Mouse (Mus musculus) G1E-ER4 (cell line): ENCODE measurements around the gene Olfr361. TPM values are rescaled to one million over a fixed set of nuclear protein-coding genes. Genes with fewer than 3 reads are reported as not detected.
"Not testable (repeated sequence)": the region's sequence is repeated elsewhere in the genome, so short reads cannot be mapped to it uniquely, and the experiment has no call there.

Source experiments
- GATA1 ChIP-seq: IDR thresholded peaks from one replicate; pipeline ENCODE4 v1.8.0; 2012; ENCODE audit warnings: low read length, inconsistent platforms
- polyA plus RNA-seq: library from polyadenylated mRNA; stranded (reverse); fragments of >175 nt; gene quantifications from 2 replicates; pipeline ENCODE4 v1.2.3, GENCODE M21; 2012

The Olfr361 gene
- not detected in 2 replicates for polyA plus RNA-seq

DNA sequence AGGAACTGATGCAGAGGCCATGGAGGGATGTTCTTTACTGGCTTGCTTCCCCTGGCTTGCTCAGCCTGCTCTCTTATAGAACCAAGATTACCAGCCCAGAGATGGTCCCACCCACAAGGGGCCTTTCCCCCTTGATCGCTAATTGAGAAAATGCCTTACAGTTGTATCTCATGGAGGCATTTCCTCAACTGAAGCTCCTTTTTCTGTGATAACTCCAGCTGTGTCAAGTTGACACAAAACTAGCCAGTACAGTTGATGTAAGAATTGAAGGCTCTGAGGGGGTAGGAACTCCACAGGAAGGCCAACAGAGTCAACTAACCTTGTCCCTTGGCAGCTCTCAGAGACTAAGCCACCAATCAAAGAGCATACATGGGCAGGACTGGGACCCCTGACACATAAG is at the start of gene Olfr361:
TSS of gene Olfr361 (minus strand) at position 101 of the 400 bp plus-strand sequence.
- not testable (repeated sequence) for TF ChIP-seq GATA1

DNA sequence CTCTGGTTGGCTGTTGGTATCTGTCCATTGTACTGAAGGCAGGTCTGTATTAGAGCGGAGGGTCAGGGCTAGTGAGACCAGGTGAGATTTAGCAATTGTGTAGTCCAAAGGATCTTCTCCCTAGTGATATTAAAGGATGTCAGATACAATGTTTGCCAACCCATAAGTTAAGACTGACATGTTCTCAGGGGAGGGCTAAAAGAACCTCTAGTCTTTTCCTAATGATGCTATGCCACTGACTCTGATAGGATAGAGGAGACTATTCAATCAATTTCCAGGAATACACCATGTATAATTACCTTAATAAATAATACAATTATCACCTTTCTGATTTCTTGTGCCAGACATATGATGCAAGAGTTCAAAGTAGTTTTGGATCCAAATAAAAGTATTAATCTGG is 28.7 kb upstream of the Olfr361 start, which contains the start of gene Olfr362:
TSS of gene Olfr362 (minus strand) at position 101 of the 400 bp plus-strand sequence.
- no peak for TF ChIP-seq GATA1

DNA sequence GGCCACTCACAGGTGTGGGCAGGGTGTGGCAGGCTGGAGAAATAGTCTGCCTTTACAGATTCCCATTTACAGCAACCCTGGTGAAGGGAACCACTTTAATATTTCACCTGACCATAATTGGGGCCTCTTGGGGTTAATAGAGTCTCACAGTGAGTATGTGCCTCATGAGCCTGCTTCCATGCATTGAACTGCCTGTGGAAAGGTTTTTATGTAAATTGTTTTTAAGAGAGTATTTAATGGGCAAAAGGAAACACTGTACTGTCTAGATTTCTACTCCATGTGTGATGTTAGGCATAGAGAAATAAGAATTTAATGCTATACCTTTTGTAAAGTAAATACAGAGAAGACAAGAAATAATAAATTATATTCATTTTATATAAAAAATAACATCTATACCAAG is 23.6 kb downstream of the Olfr361 start, which contains the start of gene Olfr360:
TSS of gene Olfr360 (plus strand) at position 301 of the 400 bp plus-strand sequence.
- no peak for TF ChIP-seq GATA1

Other genes starting within 250 kb of the Olfr361 start
- not detected in 2 replicates for gene Olfr350, start 243.0 kb downstream of the Olfr361 start, polyA plus RNA-seq
- gene Olfr351, start 226.6 kb downstream of the Olfr361 start, polyA plus RNA-seq = not detected in 2 replicates
- not detected in 2 replicates for gene Olfr352, start 220.8 kb downstream of the Olfr361 start, polyA plus RNA-seq
- gene Olfr353, start 196.4 kb downstream of the Olfr361 start, polyA plus RNA-seq = not detected in 2 replicates
- not detected in 2 replicates for gene Olfr354, start 183.6 kb downstream of the Olfr361 start, polyA plus RNA-seq
- gene Olfr355, start 160.4 kb downstream of the Olfr361 start, polyA plus RNA-seq = not detected in 2 replicates
- gene Olfr356, start 152.2 kb downstream of the Olfr361 start, polyA plus RNA-seq = not detected in 2 replicates
- gene Olfr357, start 95.5 kb downstream of the Olfr361 start, polyA plus RNA-seq = not detected in 2 replicates
- gene Olfr358, start 80.0 kb downstream of the Olfr361 start, polyA plus RNA-seq = not detected in 2 replicates
- not detected in 2 replicates for gene Olfr360, start 23.5 kb downstream of the Olfr361 start, polyA plus RNA-seq
- gene Olfr362, start 28.6 kb upstream of the Olfr361 start, polyA plus RNA-seq = not detected in 2 replicates
- not detected in 2 replicates for gene Olfr364-ps1, start 50.0 kb upstream of the Olfr361 start, polyA plus RNA-seq
- not detected in 2 replicates for gene Olfr365, start 98.9 kb upstream of the Olfr361 start, polyA plus RNA-seq
- gene Olfr366, start 122.3 kb upstream of the Olfr361 start, polyA plus RNA-seq = not detected in 2 replicates
- not detected in 2 replicates for gene Olfr368, start 237.2 kb upstream of the Olfr361 start, polyA plus RNA-seq